Mouse (Mus musculus) kidney, embryonic 15.5 days (tissue): Measurements from ENCODE around the gene Ralbp1. TPM values are rescaled to one million over a fixed set of nuclear protein-coding genes. Genes with fewer than 3 reads are reported as not detected.

Experiments used
- ATAC-seq: fragments of 200-750 bp; cut with Nextera tagmentation; replicated peaks from 2 replicates; pipeline ENCODE4 v1.8.0; 2017; ENCODE audit warnings: moderate TSS enrichment; ENCODE audit not compliant: low FRiP score
- H3K27ac ChIP-seq: fragments of 300-500 bp; sonication (generic); 2 replicates; pipeline ENCODE4 v1.5.1; 2015; ENCODE audit warnings: mild to moderate bottlenecking, inconsistent platforms
- H3K27me3 ChIP-seq: fragments of 300-500 bp; sonication (generic); 2 replicates; pipeline ENCODE4 v1.6.1; 2015; ENCODE audit warnings: inconsistent platforms
- H3K36me3 ChIP-seq: fragments of 300-500 bp; sonication (generic); 2 replicates; pipeline ENCODE4 v1.6.1; 2015; ENCODE audit warnings: inconsistent platforms
- H3K4me1 ChIP-seq: fragments of 300-500 bp; sonication (generic); 2 replicates; pipeline ENCODE4 v1.6.1; 2015; ENCODE audit warnings: inconsistent platforms
- H3K4me2 ChIP-seq: fragments of 300-500 bp; sonication (generic); 2 replicates; pipeline ENCODE4 v1.6.1; 2015; ENCODE audit warnings: moderate library complexity, mild to moderate bottlenecking, inconsistent platforms
- H3K4me3 ChIP-seq: fragments of 300-500 bp; sonication (generic); replicated peaks from 2 replicates; pipeline ENCODE4 v1.5.1; 2015; ENCODE audit warnings: mild to moderate bottlenecking, inconsistent platforms
- H3K9ac ChIP-seq: fragments of 300-500 bp; sonication (generic); 2 replicates; pipeline ENCODE4 v1.6.1; 2015; ENCODE audit warnings: mild to moderate bottlenecking, inconsistent platforms
- H3K9me3 ChIP-seq: fragments of 300-500 bp; sonication (generic); replicated peaks from 2 replicates; pipeline ENCODE4 v1.6.1; 2016; ENCODE audit warnings: inconsistent platforms
- WGBS: fragments of 180-500 bp; shearing (Covaris S2); methylation state at CpG from one replicate; pipeline ENCODE4 v1.1.7; 2015; ENCODE audit warnings: mixed read lengths; 5-methylcytosine and 5-hydroxymethylcytosine counted together
- polyA plus RNA-seq: library from polyadenylated mRNA; unstranded; fragments of >200 nt; fragmentation: Nextera tagmentation; extraction: Ambion mirVana; gene quantifications from 2 replicates; pipeline ENCODE4 v1.2.1, GENCODE M21; 2015

Ralbp1 gene
- polyA plus RNA-seq, 1 experiment from 2014 or later: 70.2 TPM

- ATAC-seq: no peak
- WGBS: 91% methylated on average over 5 of the region's 5 CpGs
- Histone ChIP-seq H3K36me3 (peaks cover 27% of the 10 kb centered on the region), H3K9ac (no peak overlapping the region), H3K27ac (no peak overlapping the region), H3K4me3 (no peak overlapping the region), H3K4me1 (peaks cover 12% of the 10 kb centered on the region), H3K4me2 (no peak overlapping the region), H3K27me3 (no peaks in the 10 kb centered on the region), H3K9me3 (no peaks in the 10 kb centered on the region)
Observed at GRCm38 (mm10) chr17:65867996-65868395, 17.6 kb downstream of the Ralbp1 start.

- Histone ChIP-seq H3K4me2 (no peak overlapping the region), H3K36me3 (peaks cover 34% of the 10 kb centered on the region), H3K9me3 (no peaks in the 10 kb centered on the region), H3K4me1 (no peaks in the 10 kb centered on the region; the same call in 1 of the 2 replicates), H3K9ac (no peak overlapping the region), H3K27me3 (no peaks in the 10 kb centered on the region), H3K27ac (no peak overlapping the region), H3K4me3 (no peak overlapping the region)
- WGBS: 60% methylated on average over 3 of the region's 3 CpGs
- no peak for ATAC-seq
Observed at GRCm38 (mm10) chr17:65866201-65866600, 19.4 kb downstream of the Ralbp1 start.

GRCm38 (mm10) chr17:65865265-65865664, 20.3 kb downstream of the Ralbp1 start:
- no peak overlapping the region for H3K4me2 ChIP-seq
- H3K27ac ChIP-seq: no peak overlapping the region
- ATAC-seq: no peak
- H3K9me3 ChIP-seq: no peaks in the 10 kb centered on the region
- H3K4me1 ChIP-seq: no peaks in the 10 kb centered on the region; the same call in 1 of the 2 replicates
- H3K9ac ChIP-seq: no peak overlapping the region
- no peaks in the 10 kb centered on the region for H3K27me3 ChIP-seq
- H3K36me3 ChIP-seq: peaks cover 43% of the 10 kb centered on the region
- H3K4me3 ChIP-seq: no peak overlapping the region

GRCm38 (mm10) chr17:65864742-65865141, 20.9 kb downstream of the Ralbp1 start:
- no peak for ATAC-seq
- H3K9me3 ChIP-seq: no peaks in the 10 kb centered on the region
- WGBS: 38% methylated on average over 4 of the region's 4 CpGs

GRCm38 (mm10) chr17:65863830-65864229, 21.8 kb downstream of the Ralbp1 start:
- H3K27me3 ChIP-seq: no peaks in the 10 kb centered on the region

More at GRCm38 (mm10) chr17:65864742-65865141, 20.9 kb downstream of the Ralbp1 start:
- Histone ChIP-seq H3K4me3 (no peak overlapping the region), H3K9ac (no peak overlapping the region), H3K4me1 (no peaks in the 10 kb centered on the region; the same call in 1 of the 2 replicates), H3K27ac (no peak overlapping the region), H3K4me2 (no peak overlapping the region), H3K36me3 (peaks cover 43% of the 10 kb centered on the region), H3K27me3 (no peaks in the 10 kb centered on the region)

GRCm38 (mm10) chr17:65862579-65862978, 23.0 kb downstream of the Ralbp1 start:
- Histone ChIP-seq H3K4me1 (no peaks in the 10 kb centered on the region), H3K4me3 (no peak overlapping the region), H3K9ac (no peak overlapping the region), H3K9me3 (no peaks in the 10 kb centered on the region), H3K4me2 (no peak overlapping the region), H3K27ac (no peak overlapping the region), H3K27me3 (no peaks in the 10 kb centered on the region), H3K36me3 (peaks cover 58% of the 10 kb centered on the region)
- ATAC-seq: no peak
- WGBS: 60% methylated on average over 4 of the region's 4 CpGs

More at GRCm38 (mm10) chr17:65863830-65864229, 21.8 kb downstream of the Ralbp1 start:
- Histone ChIP-seq H3K9ac (no peak overlapping the region), H3K4me1 (no peaks in the 10 kb centered on the region), H3K36me3 (peaks cover 49% of the 10 kb centered on the region), H3K4me2 (no peak overlapping the region), H3K27ac (no peak overlapping the region), H3K4me3 (no peak overlapping the region), H3K9me3 (no peaks in the 10 kb centered on the region)
- 95% methylated on average over 12 of the region's 12 CpGs for WGBS
- ATAC-seq: no peak

GRCm38 (mm10) chr17:65857617-65858016, 28.0 kb downstream of the Ralbp1 start:
- 84% methylated on average over 4 of the region's 4 CpGs for WGBS
- H3K36me3 ChIP-seq: peaks cover 79% of the 10 kb centered on the region
- no peak for ATAC-seq
- no peaks in the 10 kb centered on the region for H3K27me3 ChIP-seq
- H3K4me1 ChIP-seq: no peaks in the 10 kb centered on the region
- H3K9ac ChIP-seq: no peak overlapping the region
- H3K9me3 ChIP-seq: no peaks in the 10 kb centered on the region
- no peak overlapping the region for H3K4me2 ChIP-seq
- H3K4me3 ChIP-seq: no peak overlapping the region
- no peak overlapping the region for H3K27ac ChIP-seq

- no peaks in the 10 kb centered on the region for H3K9me3 ChIP-seq
- H3K4me3 ChIP-seq: no peak overlapping the region
- peaks cover 97% of the 10 kb centered on the region for H3K36me3 ChIP-seq
- H3K4me2 ChIP-seq: no peak overlapping the region
- H3K4me1 ChIP-seq: no peaks in the 10 kb centered on the region
- WGBS: 92% methylated on average over 4 of the region's 4 CpGs
- no peak overlapping the region for H3K27ac ChIP-seq
- no peaks in the 10 kb centered on the region for H3K27me3 ChIP-seq
- no peak overlapping the region for H3K9ac ChIP-seq
- no peak for ATAC-seq
Observed at GRCm38 (mm10) chr17:65854006-65854405, 31.6 kb downstream of the Ralbp1 start.

- Histone ChIP-seq H3K4me3 (no peak overlapping the region), H3K4me2 (no peak overlapping the region), H3K27ac (no peak overlapping the region), H3K4me1 (no peaks in the 10 kb centered on the region), H3K27me3 (no peaks in the 10 kb centered on the region), H3K9me3 (no peaks in the 10 kb centered on the region), H3K36me3 (peaks cover 96% of the 10 kb centered on the region), H3K9ac (no peak overlapping the region)
- ATAC-seq: no peak
- WGBS: 79% methylated on average over 6 of the region's 6 CpGs
Observed at GRCm38 (mm10) chr17:65853326-65853725, 32.3 kb downstream of the Ralbp1 start.

GRCm38 (mm10) chr17:65851749-65852148, 33.8 kb downstream of the Ralbp1 start:
- no peaks in the 10 kb centered on the region for H3K9me3 ChIP-seq
- H3K9ac ChIP-seq: no peak overlapping the region
- H3K4me1 ChIP-seq: no peaks in the 10 kb centered on the region
- no peak overlapping the region for H3K4me3 ChIP-seq
- no peak overlapping the region for H3K27ac ChIP-seq
- WGBS: 93% methylated on average over 6 of the region's 6 CpGs
- H3K36me3 ChIP-seq: peaks cover 90% of the 10 kb centered on the region
- no peak overlapping the region for H3K4me2 ChIP-seq
- no peaks in the 10 kb centered on the region for H3K27me3 ChIP-seq
- no peak for ATAC-seq

GRCm38 (mm10) chr17:65850487-65850886, 35.1 kb downstream of the Ralbp1 start:
- WGBS: 92% methylated on average over 17 of the region's 17 CpGs
- Histone ChIP-seq H3K9ac (no peak overlapping the region), H3K9me3 (no peaks in the 10 kb centered on the region), H3K27ac (no peak overlapping the region), H3K4me3 (no peak overlapping the region), H3K4me2 (no peak overlapping the region), H3K36me3 (peaks cover 81% of the 10 kb centered on the region), H3K4me1 (no peaks in the 10 kb centered on the region), H3K27me3 (no peaks in the 10 kb centered on the region)
- no peak for ATAC-seq

- Histone ChIP-seq H3K27ac (0 out of 2 replicates have a peak overlapping the region, but pooled peaks have one; percentile 2), H3K36me3 (peaks cover 79% of the 10 kb centered on the region), H3K4me3 (no peak overlapping the region), H3K9me3 (no peaks in the 10 kb centered on the region), H3K4me1 (no peaks in the 10 kb centered on the region), H3K27me3 (no peaks in the 10 kb centered on the region), H3K9ac (no peak overlapping the region), H3K4me2 (no peak overlapping the region)
- ATAC-seq: no peak
- 84% methylated on average over 11 of the region's 11 CpGs for WGBS
Observed at GRCm38 (mm10) chr17:65847694-65848449, 37.7 kb downstream of the Ralbp1 start.

- no peaks in the 10 kb centered on the region for H3K27me3 ChIP-seq
- no peak overlapping the region for H3K27ac ChIP-seq
- H3K36me3 ChIP-seq: peaks cover 79% of the 10 kb centered on the region
- no peak for ATAC-seq
- 91% methylated on average over 6 of the region's 6 CpGs for WGBS
- no peak overlapping the region for H3K4me3 ChIP-seq
- H3K4me2 ChIP-seq: no peak overlapping the region
- H3K9ac ChIP-seq: no peak overlapping the region
- no peaks in the 10 kb centered on the region for H3K9me3 ChIP-seq
- no peaks in the 10 kb centered on the region for H3K4me1 ChIP-seq
Observed at GRCm38 (mm10) chr17:65845423-65845822, 40.2 kb downstream of the Ralbp1 start.
